In the genomic region with DNA sequence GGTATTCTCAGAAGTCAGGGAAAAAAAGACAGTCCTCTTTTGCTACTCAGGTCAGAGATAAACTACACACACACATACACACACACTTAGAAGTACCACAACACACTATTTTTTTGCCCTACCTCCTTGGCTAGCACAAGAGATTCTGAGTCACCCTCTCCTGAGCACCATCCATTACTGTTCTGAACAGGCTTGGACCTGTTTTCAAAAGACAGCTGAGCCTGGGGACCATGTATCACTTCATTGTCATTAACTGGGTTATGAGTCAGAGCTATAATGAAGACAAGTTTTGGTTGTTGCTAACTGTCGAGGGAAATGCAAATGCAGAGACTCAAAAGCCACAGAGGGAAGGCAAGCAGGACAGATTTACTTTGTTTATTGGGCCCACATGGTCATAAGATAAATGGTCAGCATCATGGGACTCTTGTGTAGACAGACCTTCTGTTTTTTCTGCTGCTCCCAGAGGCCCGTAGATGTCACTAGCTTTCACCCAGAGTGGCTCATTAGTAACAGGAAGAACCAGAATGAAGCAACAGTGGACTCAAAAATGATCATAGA, we compare ENCODE assay signal across 20 mouse cellular contexts. TPM values are rescaled to one million over a fixed set of nuclear protein-coding genes. Genes with fewer than 3 reads are reported as not detected.
DNase-seq lines count a peak whose midpoint lies in the region; ATAC-seq and TF ChIP-seq lines count a peak whose summit lies in the region.
"Had no signal": no experiment of that assay in that cellular context is flagged by ENCODE, and none has a peak within 500 bp of the region (broad histone marks: within the 10 kb centered on the region; RNA-seq: fewer than 3 reads in every experiment).

No protein-coding gene starts in this region.

- no peak overlapping the region for H3K27ac ChIP-seq in heart, embryonic 10.5 days
- H3K27ac ChIP-seq in kidney, postnatal 0 days = no peak overlapping the region
- H3K27ac ChIP-seq in kidney, embryonic 15.5 days = no peak overlapping the region
- H3K27ac ChIP-seq: embryonic facial prominence, embryonic 12.5 days; liver, embryonic 13.5 days had no signal

- DNase-seq in heart, adult 11 months = peak; percentile 81
- no peak for DNase-seq in heart, embryonic 10.5 days (ENCODE audit: low spot score)
- peak; percentile 21 for DNase-seq in kidney, postnatal 0 days (ENCODE audit: low spot score)
- DNase-seq in brain, adult 2 months (ENCODE audit: low read depth, low spot score) = peak; percentile 13
- DNase-seq in kidney, postnatal 10 days = peak; percentile 7
- no peak for DNase-seq in layer of hippocampus, postnatal 36 days
- DNase-seq: cerebellum, adult 18-20 months; liver, embryonic 13.5 days; thymus, adult 18-20 months had no signal

- H3K9ac ChIP-seq in kidney, postnatal 0 days (ENCODE audit: low read depth, low read length) = no peak overlapping the region
- H3K9ac ChIP-seq in kidney, embryonic 15.5 days = no peak overlapping the region
- H3K9ac ChIP-seq: embryonic facial prominence, embryonic 12.5 days; liver, embryonic 13.5 days had no signal

- H3K4me1 ChIP-seq in heart, embryonic 10.5 days = no peaks in the 10 kb centered on the region
- no peaks in the 10 kb centered on the region for H3K4me1 ChIP-seq in kidney, postnatal 0 days (replicated peaks; ENCODE audit: insufficient read depth, low read length)
- H3K4me1 ChIP-seq in kidney, embryonic 15.5 days = no peaks in the 10 kb centered on the region
- H3K4me1 ChIP-seq: liver, embryonic 13.5 days had no signal

- H3K36me3 ChIP-seq in heart, embryonic 10.5 days = no peaks in the 10 kb centered on the region
- H3K36me3 ChIP-seq in kidney, postnatal 0 days (ENCODE audit: insufficient read depth, low read length) = no peaks in the 10 kb centered on the region
- no peaks in the 10 kb centered on the region for H3K36me3 ChIP-seq in kidney, embryonic 15.5 days
- H3K36me3 ChIP-seq: embryonic facial prominence, embryonic 12.5 days; G1E; liver, embryonic 13.5 days had no signal

- H3K27me3 ChIP-seq in heart, embryonic 10.5 days (ENCODE audit: insufficient read depth, poor library complexity, severe bottlenecking) = no peaks in the 10 kb centered on the region
- H3K27me3 ChIP-seq in kidney, postnatal 0 days (ENCODE audit: insufficient read depth, low read length) = no peaks in the 10 kb centered on the region
- no peaks in the 10 kb centered on the region for H3K27me3 ChIP-seq in kidney, embryonic 15.5 days
- H3K27me3 ChIP-seq: embryonic facial prominence, embryonic 12.5 days; liver, embryonic 13.5 days had no signal

- no peak overlapping the region for H3K4me3 ChIP-seq in heart, embryonic 10.5 days
- H3K4me3 ChIP-seq in kidney, postnatal 0 days (replicated peaks; ENCODE audit: low read depth, low read length) = no peak overlapping the region
- H3K4me3 ChIP-seq in kidney, embryonic 15.5 days (replicated peaks) = no peak overlapping the region
- H3K4me3 ChIP-seq: embryonic facial prominence, embryonic 12.5 days; liver, embryonic 13.5 days had no signal

- no peak overlapping the region for H3K4me2 ChIP-seq in kidney, postnatal 0 days (ENCODE audit: low read length)
- no peak overlapping the region for H3K4me2 ChIP-seq in kidney, embryonic 15.5 days
- H3K4me2 ChIP-seq: embryonic facial prominence, embryonic 12.5 days; liver, embryonic 13.5 days had no signal

- WGBS in heart, embryonic 10.5 days = 66% methylated on average over 2 of the region's 2 CpGs
- 52% methylated on average over 2 of the region's 2 CpGs for WGBS in kidney, postnatal 0 days
- WGBS in kidney, embryonic 15.5 days = 51% methylated on average over 2 of the region's 2 CpGs

- no peaks in the 10 kb centered on the region for H3K9me3 ChIP-seq in heart, embryonic 10.5 days
- no peaks in the 10 kb centered on the region for H3K9me3 ChIP-seq in kidney, postnatal 0 days (replicated peaks; ENCODE audit: low read length)
- no peaks in the 10 kb centered on the region for H3K9me3 ChIP-seq in kidney, embryonic 15.5 days (replicated peaks)
- H3K9me3 ChIP-seq: embryonic facial prominence, embryonic 12.5 days; G1E; liver, embryonic 13.5 days had no signal

- TF ChIP-seq CTCF in kidney, postnatal 0 days (IDR thresholded peaks at IDR 0.05; ENCODE audit: low read depth) = no peak

- no peak for ATAC-seq in kidney, postnatal 0 days (replicated peaks; ENCODE audit: low FRiP score, low read depth)
- no peak for ATAC-seq in kidney, embryonic 15.5 days (replicated peaks; ENCODE audit: low FRiP score)

RNA-seq across cellular contexts. Expression of gene Gm11232, which starts 48.3 kb away (rescaled TPM):
- 0.25 TPM in 1 of 2 replicates, not detected in the other for polyA plus RNA-seq in heart, embryonic 10.5 days (2016; fragmentation: Nextera tagmentation; extraction: Ambion mirVana)
- polyA plus RNA-seq in kidney, postnatal 0 days (2015; fragmentation: Nextera tagmentation; extraction: Ambion mirVana) = 2.4 and 3.5 TPM in 2 replicates
- 2.4 TPM in 2 replicates for polyA plus RNA-seq in kidney, embryonic 15.5 days (2015; fragmentation: Nextera tagmentation; extraction: Ambion mirVana)
- total RNA-seq in layer of hippocampus, postnatal 36 days (2021) = not detected
- total RNA-seq: hematopoietic stem cell, adult 5-6 weeks; layer of hippocampus, postnatal 14 days; megakaryocyte, adult 5-6 weeks; midbrain, postnatal 0 days had no signal
- polyA plus RNA-seq: forebrain, embryonic 11.5 days; frontal cortex, adult 2 months; G1E; heart, embryonic 14.5 days; liver, embryonic 13.5 days; lung, embryonic 16.5 days; midbrain, postnatal 0 days had no signal

Comparison
In these comparisons a context has a peak if more than half of its experiments do, and no peak if none do; other contexts are left out.
1. DNase-seq: peak in heart, adult 11 months (single experiment), kidney, postnatal 0 days (single experiment), brain, adult 2 months (single experiment) and kidney, postnatal 10 days (single experiment); none in heart, embryonic 10.5 days (single experiment) and layer of hippocampus, postnatal 36 days (0 of 2).